Mouse (Mus musculus): Measurements from ENCODE around the gene Trim12c. TPM values are rescaled to one million over a fixed set of nuclear protein-coding genes. Genes with fewer than 3 reads are reported as not detected.

Trim12c gene
- total RNA-seq, 2 experiments from 2014 or later: 2.6 to 3.5 TPM

Other genes starting within 250 kb of the Trim12c start
- gene Olfr646, start 248.5 kb downstream of the Trim12c start, total RNA-seq (2021): not detected
- gene Ubqln5, start 223.5 kb downstream of the Trim12c start, total RNA-seq (2021): not detected
- gene Olfr643, start 216.0 kb downstream of the Trim12c start, total RNA-seq (2021): not detected
- gene Ubqln3, start 210.1 kb downstream of the Trim12c start, total RNA-seq (2021): not detected
- gene Ubqlnl, start 202.8 kb downstream of the Trim12c start, total RNA-seq (2021): not detected
- not detected for gene Olfm5, start 188.5 kb downstream of the Trim12c start, total RNA-seq (2021)
- not detected for gene Olfr648, start 170.0 kb downstream of the Trim12c start, total RNA-seq (2021)
- not detected for gene Olfr649, start 157.4 kb downstream of the Trim12c start, total RNA-seq (2021)
- gene Trim6, start 134.6 kb downstream of the Trim12c start, total RNA-seq (2021): 1 to 10 TPM in 1 of 2 experiments, under 1 TPM in 1; 0.57 to 1.3 TPM
- gene Trim34a, start 108.9 kb downstream of the Trim12c start, total RNA-seq (2021): 1 to 10 TPM; 1.8 to 2.0 TPM
- gene Trim5, start 65.3 kb downstream of the Trim12c start, total RNA-seq (2021): 1 to 10 TPM in 1 of 2 experiments, under 1 TPM in 1; 0.98 to 1.5 TPM
- gene Trim12a, start 37.9 kb downstream of the Trim12c start, total RNA-seq (2021): 1 to 10 TPM; 4.5 to 5.4 TPM
- gene Trim34b, start 23.9 kb downstream of the Trim12c start, total RNA-seq (2021): under 1 TPM in 1 of 2 experiments, not detected in 1; 0.29 TPM
- under 1 TPM; 0.05 to 0.08 TPM for gene Trim30b, start 16.5 kb upstream of the Trim12c start, total RNA-seq (2021)
- gene Trim30c, start 47.5 kb upstream of the Trim12c start, total RNA-seq (2021): under 1 TPM in 1 of 2 experiments, not detected in 1; 0.21 TPM
- 1 to 10 TPM; 1.4 to 1.5 TPM for gene Trim30a, start 111.8 kb upstream of the Trim12c start, total RNA-seq (2021)
- under 1 TPM; 0.32 to 0.62 TPM for gene Trim30d, start 154.5 kb upstream of the Trim12c start, total RNA-seq (2021)
- gene Olfr651, start 196.8 kb upstream of the Trim12c start, total RNA-seq (2021): not detected
- not detected for gene Olfr652, start 207.5 kb upstream of the Trim12c start, total RNA-seq (2021)
- gene Olfr653, start 224.0 kb upstream of the Trim12c start, total RNA-seq (2021): not detected
- gene Olfr654, start 233.7 kb upstream of the Trim12c start, total RNA-seq (2021): not detected
- not detected for gene Olfr655, start 248.4 kb upstream of the Trim12c start, total RNA-seq (2021)